Mouse (Mus musculus) liver, postnatal 0 days (tissue): ENCODE data around the gene Actr8. TPM values are rescaled to one million over a fixed set of nuclear protein-coding genes. Genes with fewer than 3 reads are reported as not detected.

Source experiments
- ATAC-seq: fragments of 200-750 bp; cut with Nextera tagmentation; 2 replicates; pipeline ENCODE4 v1.8.0; 2017; ENCODE audit warnings: mild to moderate bottlenecking, moderate library complexity
- DNase-seq: peaks from one replicate; pipeline ENCODE4 v3.0.0-alpha.2; 2016
- H3K27ac ChIP-seq: fragments of 300-500 bp; sonication (generic); 2 replicates; pipeline ENCODE4 v1.5.1; 2014; ENCODE audit warnings: antibody characterized with exemption, moderate library complexity, mild to moderate bottlenecking, low read depth
- H3K27me3 ChIP-seq: fragments of 300-500 bp; sonication (generic); 2 replicates; pipeline ENCODE4 v1.6.1; 2014; ENCODE audit warnings: low read length, control low read depth, mixed read lengths; ENCODE audit not compliant: insufficient read depth
- H3K36me3 ChIP-seq: fragments of 300-500 bp; sonication (generic); replicated peaks from 2 replicates; pipeline ENCODE4 v1.6.1; 2014; ENCODE audit warnings: mild to moderate bottlenecking, control low read depth, low read length, moderate library complexity, mixed read lengths; ENCODE audit not compliant: insufficient read depth
- H3K4me1 ChIP-seq: fragments of 300-500 bp; sonication (generic); 2 replicates; pipeline ENCODE4 v1.6.1; 2014; ENCODE audit warnings: antibody characterized with exemption, mild to moderate bottlenecking, control low read depth; ENCODE audit not compliant: insufficient read depth
- H3K4me2 ChIP-seq: fragments of 300-500 bp; sonication (generic); 2 replicates; pipeline ENCODE4 v1.6.1; 2014; ENCODE audit warnings: low read depth, mild to moderate bottlenecking, low read length, moderate library complexity, mixed read lengths
- H3K4me3 ChIP-seq: fragments of 300-500 bp; sonication (generic); 2 replicates; pipeline ENCODE4 v1.5.1; 2014; ENCODE audit warnings: low read depth, low read length
- H3K9ac ChIP-seq: fragments of 300-500 bp; sonication (generic); replicated peaks from 2 replicates; pipeline ENCODE4 v1.6.1; 2014; ENCODE audit warnings: mild to moderate bottlenecking, moderate library complexity
- H3K9me3 ChIP-seq: fragments of 300-500 bp; sonication (generic); 2 replicates; pipeline ENCODE4 v1.6.1; 2016; ENCODE audit warnings: mild to moderate bottlenecking, control low read depth, low read length, mixed read lengths
- CTCF ChIP-seq: sonication (generic); IDR thresholded peaks from 2 replicates; pipeline ENCODE4 v1.5.1; 2016; ENCODE audit warnings: antibody characterized with exemption, low read depth
- EP300 ChIP-seq: IDR thresholded peaks from 2 replicates; pipeline ENCODE4 v1.6.1; 2016; ENCODE audit warnings: antibody characterized with exemption, low read depth, mild to moderate bottlenecking
- WGBS: fragments of 180-500 bp; shearing (Covaris S2); extraction: QIAGEN DNeasy Blood & Tissue Kit; methylation state at CpG from one replicate; pipeline ENCODE4 v1.1.7; 2014; ENCODE audit not compliant: insufficient replicate concordance; 5-methylcytosine and 5-hydroxymethylcytosine counted together
- microRNA-seq: library from miRNA; unstranded; fragments of <30 nt; microRNA quantifications from one replicate; pipeline ENCODE4, GENCODE M21; 2016
- polyA plus RNA-seq: library from polyadenylated mRNA; unstranded; fragments of >200 nt; fragmentation: Nextera tagmentation; extraction: Ambion mirVana; gene quantifications from 2 replicates; pipeline ENCODE4 v1.2.1, GENCODE M21; 2015

Actr8 gene
- polyA plus RNA-seq, 1 experiment from 2014 or later = 15.0 TPM

- no peak for DNase-seq
- no peak for ATAC-seq
Measured at GRCm38 (mm10) chr14:30048049-30048448, 69.9 kb downstream of the Actr8 start.

DNA sequence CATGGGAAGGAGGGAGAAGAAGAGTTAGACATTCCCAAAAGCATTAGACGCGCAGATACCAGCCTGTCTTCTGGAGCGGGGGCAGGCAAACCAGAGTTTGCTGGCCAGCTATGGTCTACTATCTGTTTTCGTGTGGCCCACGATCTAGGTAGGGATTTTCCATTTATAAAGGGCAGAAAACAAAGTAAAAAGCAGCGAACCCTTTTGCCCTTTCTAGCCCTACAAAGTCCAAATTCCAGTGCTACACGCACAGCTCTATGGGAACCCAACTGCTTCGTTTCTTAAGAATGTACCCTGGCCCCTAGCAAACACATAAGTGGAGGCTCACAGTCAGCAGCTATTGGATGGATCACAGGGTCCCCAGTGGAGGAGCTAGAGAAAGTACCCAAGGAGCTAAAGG is 72.1 kb downstream of the Actr8 start:
- 76% methylated on average over 8 of the region's 8 CpGs for WGBS
- TF ChIP-seq CTCF (no peak), EP300 (no peak)
- Histone ChIP-seq H3K4me1 (no peaks in the 10 kb centered on the region), H3K9ac (no peak overlapping the region), H3K9me3 (no peaks in the 10 kb centered on the region), H3K36me3 (no peaks in the 10 kb centered on the region), H3K27me3 (no peaks in the 10 kb centered on the region), H3K27ac (no peak overlapping the region), H3K4me3 (no peak overlapping the region), H3K4me2 (no peak overlapping the region)
- ATAC-seq (no peak), DNase-seq (no peak)

More at GRCm38 (mm10) chr14:30048049-30048448, 69.9 kb downstream of the Actr8 start:
- 72% methylated on average over 3 of the region's 3 CpGs for WGBS
- Histone ChIP-seq H3K9me3 (no peaks in the 10 kb centered on the region), H3K4me2 (no peak overlapping the region), H3K4me1 (no peaks in the 10 kb centered on the region), H3K27me3 (no peaks in the 10 kb centered on the region), H3K27ac (no peak overlapping the region), H3K4me3 (no peak overlapping the region), H3K9ac (no peak overlapping the region), H3K36me3 (no peaks in the 10 kb centered on the region)
- TF ChIP-seq CTCF = peak; percentile 41
- TF ChIP-seq EP300 = no peak

DNA sequence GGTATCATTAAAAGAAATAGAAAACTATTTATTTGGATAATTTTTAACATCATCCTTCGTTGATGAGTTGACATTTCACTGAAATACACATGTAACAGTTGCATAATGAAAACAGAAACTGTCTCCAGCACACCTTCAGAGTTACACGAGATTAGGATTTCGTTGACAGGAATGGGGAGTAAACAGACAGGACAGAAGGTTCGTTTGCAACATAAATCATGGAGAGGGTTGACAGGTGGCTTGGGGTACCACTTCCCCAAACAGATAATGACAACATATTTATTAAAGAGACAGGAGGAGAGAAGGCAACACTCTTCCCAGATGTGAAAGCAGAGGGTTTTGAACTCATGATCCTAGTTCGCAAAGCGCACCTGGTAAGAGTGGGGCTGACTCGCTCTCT is 76.8 kb downstream of the Actr8 start:
- Histone ChIP-seq H3K4me2 (no peak overlapping the region), H3K36me3 (no peaks in the 10 kb centered on the region), H3K27me3 (no peaks in the 10 kb centered on the region), H3K9me3 (no peaks in the 10 kb centered on the region), H3K4me3 (no peak overlapping the region), H3K9ac (no peak overlapping the region), H3K4me1 (no peaks in the 10 kb centered on the region), H3K27ac (no peak overlapping the region)
- DNase-seq (no peak), ATAC-seq (no peak)
- WGBS = 47% methylated on average over 7 of the region's 7 CpGs
- no peak for TF ChIP-seq CTCF
- TF ChIP-seq EP300 = no peak

Small RNA genes lying within 50 kb of the gene (microRNA-seq; reads per million reads assigned to microRNA genes)
- not detected for gene Mir6947

Other genes with a start within 250 kb of the Actr8 start
- gene Selenok, start 10.0 kb upstream of the Actr8 start, polyA plus RNA-seq = 150 and 157 TPM in 2 replicates
- 6.2 and 7.1 TPM in 2 replicates for gene Il17rb, start 30.6 kb downstream of the Actr8 start, polyA plus RNA-seq
- gene Chdh, start 30.7 kb downstream of the Actr8 start, polyA plus RNA-seq = 4.5 and 6.2 TPM in 2 replicates